Mouse (Mus musculus): ENCODE results near the gene Dlg1. TPM values are rescaled to one million over a fixed set of nuclear protein-coding genes. Genes with fewer than 3 reads are reported as not detected.

The Dlg1 gene
- polyA plus RNA-seq, 1 experiment from 2014 or later, result 10.5 TPM

- H3K27ac ChIP-seq (ENCODE audit: low read depth, low read length), result no peak overlapping the region
- no peaks in the 10 kb centered on the region for H3K27me3 ChIP-seq (replicated peaks; ENCODE audit: control insufficient read depth, insufficient read depth, low read length)
- H3K4me2 ChIP-seq (replicated peaks; ENCODE audit: low read depth), result no peak overlapping the region
- H3K4me3 ChIP-seq (ENCODE audit: low read depth, low read length), result no peak overlapping the region
- no peaks in the 10 kb centered on the region for H3K9me3 ChIP-seq (ENCODE audit: control insufficient read depth)
- H3K4me1 ChIP-seq (replicated peaks; ENCODE audit: control insufficient read depth, insufficient read depth, low read length), result no peaks in the 10 kb centered on the region
- ATAC-seq, result no peak
- no peaks in the 10 kb centered on the region for H3K36me3 ChIP-seq (ENCODE audit: control insufficient read depth, insufficient read depth)
- TF ChIP-seq CTCF (IDR thresholded peaks at IDR 0.05; ENCODE audit: low read depth), result no peak
- H3K9ac ChIP-seq (ENCODE audit: low read depth, low read length), result no peak overlapping the region
- 83% methylated on average over 1 of the region's 1 CpGs for WGBS
Measured at GRCm38 (mm10) chr16:31755053-31755452, 91.8 kb downstream of the Dlg1 start.

GRCm38 (mm10) chr16:31756436-31756835, 93.2 kb downstream of the Dlg1 start:
- TF ChIP-seq CTCF (IDR thresholded peaks at IDR 0.05; ENCODE audit: low read depth), result no peak
- Histone ChIP-seq H3K4me1 (replicated peaks; ENCODE audit: control insufficient read depth, insufficient read depth, low read length) (no peaks in the 10 kb centered on the region), H3K27ac (ENCODE audit: low read depth, low read length) (no peak overlapping the region), H3K36me3 (ENCODE audit: control insufficient read depth, insufficient read depth) (no peaks in the 10 kb centered on the region), H3K9ac (ENCODE audit: low read depth, low read length) (no peak overlapping the region), H3K9me3 (ENCODE audit: control insufficient read depth) (no peaks in the 10 kb centered on the region), H3K4me2 (replicated peaks; ENCODE audit: low read depth) (no peak overlapping the region), H3K4me3 (ENCODE audit: low read depth, low read length) (no peak overlapping the region), H3K27me3 (replicated peaks; ENCODE audit: control insufficient read depth, insufficient read depth, low read length) (no peaks in the 10 kb centered on the region)
- 87% methylated on average over 5 of the region's 5 CpGs for WGBS
- ATAC-seq, result no peak

- 80% methylated on average over 1 of the region's 1 CpGs for WGBS
- Histone ChIP-seq H3K27ac (ENCODE audit: low read depth, low read length) (no peak overlapping the region), H3K9ac (ENCODE audit: low read depth, low read length) (no peak overlapping the region), H3K9me3 (ENCODE audit: control insufficient read depth) (no peaks in the 10 kb centered on the region), H3K36me3 (ENCODE audit: control insufficient read depth, insufficient read depth) (no peaks in the 10 kb centered on the region), H3K4me3 (ENCODE audit: low read depth, low read length) (no peak overlapping the region), H3K4me1 (replicated peaks; ENCODE audit: control insufficient read depth, insufficient read depth, low read length) (no peaks in the 10 kb centered on the region), H3K27me3 (replicated peaks; ENCODE audit: control insufficient read depth, insufficient read depth, low read length) (no peaks in the 10 kb centered on the region), H3K4me2 (replicated peaks; ENCODE audit: low read depth) (no peak overlapping the region)
- no peak for TF ChIP-seq CTCF (IDR thresholded peaks at IDR 0.05; ENCODE audit: low read depth)
- no peak for ATAC-seq
Measured at GRCm38 (mm10) chr16:31757606-31758005, 94.4 kb downstream of the Dlg1 start.

DNA sequence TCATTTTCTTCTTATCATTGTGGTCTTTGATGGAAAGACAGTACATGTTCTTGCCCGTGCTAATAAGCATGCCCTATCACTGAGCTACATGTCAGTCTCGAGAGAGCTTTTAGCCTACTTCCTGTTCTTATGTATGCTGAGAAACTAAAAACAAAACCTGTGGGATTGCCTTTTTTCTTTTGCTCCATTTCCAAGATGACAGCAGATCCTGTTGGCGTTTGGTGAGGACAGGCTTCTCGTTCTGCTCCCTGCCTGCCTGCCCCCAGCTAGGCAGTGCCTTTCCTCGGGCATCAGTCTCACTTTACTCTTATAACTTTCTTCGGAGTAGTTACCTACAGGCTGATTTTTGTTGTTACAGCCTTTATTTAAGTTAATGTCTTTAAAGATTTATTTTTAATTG, 96.2 kb downstream of the Dlg1 start:
- no peak overlapping the region for H3K9ac ChIP-seq (ENCODE audit: low read depth, low read length)
- no peaks in the 10 kb centered on the region for H3K36me3 ChIP-seq (ENCODE audit: control insufficient read depth, insufficient read depth)
- no peak for TF ChIP-seq CTCF (IDR thresholded peaks at IDR 0.05; ENCODE audit: low read depth)
- no peak overlapping the region for H3K4me3 ChIP-seq (ENCODE audit: low read depth, low read length)
- ATAC-seq, result no peak
- H3K27ac ChIP-seq (ENCODE audit: low read depth, low read length), result no peak overlapping the region
- WGBS, result 74% methylated on average over 6 of the region's 6 CpGs
- H3K4me2 ChIP-seq (replicated peaks; ENCODE audit: low read depth), result no peak overlapping the region
- H3K9me3 ChIP-seq (ENCODE audit: control insufficient read depth), result no peaks in the 10 kb centered on the region
- no peaks in the 10 kb centered on the region for H3K4me1 ChIP-seq (replicated peaks; ENCODE audit: control insufficient read depth, insufficient read depth, low read length)
- H3K27me3 ChIP-seq (replicated peaks; ENCODE audit: control insufficient read depth, insufficient read depth, low read length), result no peaks in the 10 kb centered on the region

DNA sequence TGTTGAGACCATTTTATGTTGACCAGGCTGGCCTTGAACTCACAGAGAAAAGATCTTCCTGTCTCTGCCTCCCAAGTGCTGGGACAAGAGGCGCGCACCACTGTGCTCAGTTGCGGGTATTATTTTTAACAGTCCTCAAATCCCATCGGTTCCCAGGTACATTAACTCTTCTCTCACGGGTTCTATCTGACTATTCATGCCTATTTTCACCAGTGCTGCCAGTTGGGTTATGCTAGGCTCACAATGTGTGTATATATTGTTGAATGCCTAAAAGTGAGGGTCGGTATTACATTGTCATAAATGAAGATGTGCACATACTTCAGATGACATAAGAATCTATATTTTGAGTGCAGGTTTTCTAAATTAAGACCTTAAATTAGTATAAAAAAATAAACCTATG, 103.1 kb downstream of the Dlg1 start:
- 93% methylated on average over 6 of the region's 6 CpGs for WGBS
- H3K4me3 ChIP-seq (ENCODE audit: low read depth, low read length), result no peak overlapping the region
- ATAC-seq, result no peak

DNA sequence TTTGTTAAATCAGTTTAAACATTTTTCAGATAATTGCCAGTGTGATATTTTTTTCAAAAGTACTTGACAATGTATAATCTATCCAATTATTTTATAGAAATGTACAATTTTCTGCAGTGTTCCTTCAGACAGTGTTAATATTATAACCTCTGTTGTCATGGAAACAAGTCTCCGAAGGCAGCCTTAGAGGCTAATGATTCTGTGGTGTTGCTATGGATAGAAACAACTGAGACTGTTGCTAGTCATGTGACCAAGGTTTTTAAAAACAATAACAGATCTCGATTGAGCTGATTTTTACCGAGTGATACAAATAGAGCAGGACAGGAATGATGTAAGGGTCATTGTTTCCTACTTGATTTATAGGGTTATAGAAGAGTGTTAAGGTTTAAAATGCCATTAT, 103.5 kb downstream of the Dlg1 start:
- H3K27ac ChIP-seq (ENCODE audit: low read depth, low read length), result no peak overlapping the region
- H3K4me3 ChIP-seq (ENCODE audit: low read depth, low read length), result no peak overlapping the region
- no peak overlapping the region for H3K9ac ChIP-seq (ENCODE audit: low read depth, low read length)
- no peaks in the 10 kb centered on the region for H3K36me3 ChIP-seq (ENCODE audit: control insufficient read depth, insufficient read depth)
- TF ChIP-seq CTCF (IDR thresholded peaks at IDR 0.05; ENCODE audit: low read depth), result no peak
- 29% methylated on average over 3 of the region's 3 CpGs for WGBS
- ATAC-seq, result no peak
- no peaks in the 10 kb centered on the region for H3K27me3 ChIP-seq (replicated peaks; ENCODE audit: control insufficient read depth, insufficient read depth, low read length)
- H3K4me1 ChIP-seq (replicated peaks; ENCODE audit: control insufficient read depth, insufficient read depth, low read length), result no peaks in the 10 kb centered on the region
- H3K9me3 ChIP-seq (ENCODE audit: control insufficient read depth), result no peaks in the 10 kb centered on the region
- no peak overlapping the region for H3K4me2 ChIP-seq (replicated peaks; ENCODE audit: low read depth)

More for the DNA sequence above, 103.1 kb downstream of the Dlg1 start:
- Histone ChIP-seq H3K27ac (ENCODE audit: low read depth, low read length) (no peak overlapping the region), H3K9me3 (ENCODE audit: control insufficient read depth) (no peaks in the 10 kb centered on the region), H3K4me1 (replicated peaks; ENCODE audit: control insufficient read depth, insufficient read depth, low read length) (no peaks in the 10 kb centered on the region), H3K27me3 (replicated peaks; ENCODE audit: control insufficient read depth, insufficient read depth, low read length) (no peaks in the 10 kb centered on the region), H3K4me2 (replicated peaks; ENCODE audit: low read depth) (no peak overlapping the region), H3K36me3 (ENCODE audit: control insufficient read depth, insufficient read depth) (no peaks in the 10 kb centered on the region), H3K9ac (ENCODE audit: low read depth, low read length) (no peak overlapping the region)
- TF ChIP-seq CTCF (IDR thresholded peaks at IDR 0.05; ENCODE audit: low read depth), result no peak

- Histone ChIP-seq H3K9ac (ENCODE audit: low read depth, low read length) (no peak overlapping the region), H3K9me3 (ENCODE audit: control insufficient read depth) (no peaks in the 10 kb centered on the region), H3K27ac (ENCODE audit: low read depth, low read length) (no peak overlapping the region), H3K27me3 (replicated peaks; ENCODE audit: control insufficient read depth, insufficient read depth, low read length) (no peaks in the 10 kb centered on the region), H3K4me1 (replicated peaks; ENCODE audit: control insufficient read depth, insufficient read depth, low read length) (no peaks in the 10 kb centered on the region), H3K4me3 (ENCODE audit: low read depth, low read length) (no peak overlapping the region), H3K36me3 (ENCODE audit: control insufficient read depth, insufficient read depth) (no peaks in the 10 kb centered on the region), H3K4me2 (replicated peaks; ENCODE audit: low read depth) (no peak overlapping the region)
- TF ChIP-seq CTCF (IDR thresholded peaks at IDR 0.05; ENCODE audit: low read depth), result no peak
- 86% methylated on average over 10 of the region's 10 CpGs for WGBS
- ATAC-seq, result no peak
Measured at GRCm38 (mm10) chr16:31775924-31776323, 112.7 kb downstream of the Dlg1 start.

All from intestine, postnatal 0 days (tissue).